Mouse (Mus musculus): Measurements from ENCODE around the gene Rerg.

The Rerg gene

GRCm38 (mm10) chr6:137017216-137017973, 152.9 kb downstream of the Rerg start:
- POLR2A ChIA-PET = interaction anchor here in 2 of 4 experiments (1.1 to 1.9 kb wide), 4 partner anchors 12 to 214 kb away, joined by 3 to 13 read pairs (median 4); no protein-coding TSS in a partner anchor
- CTCF ChIA-PET = no interaction called here

GRCm38 (mm10) chr6:137014346-137014745, 156.0 kb downstream of the Rerg start:
- CTCF ChIA-PET = interaction anchor here in 1 of 4 experiments (0.7 kb wide), 1 partner anchor 1597 kb away, joined by 6 read pairs; no protein-coding TSS in a partner anchor
- POLR2A ChIA-PET = interaction anchor here in 1 of 4 experiments (1.7 to 2.1 kb wide), 2 partner anchors 10 to 24 kb away, joined by 3 to 6 read pairs; no protein-coding TSS in a partner anchor

- POLR2A ChIA-PET = interaction anchor here in 2 of 4 experiments (0.5 to 3.5 kb wide), 3 partner anchors 12 to 361 kb away, joined by 3 to 18 read pairs (median 5); partner anchors contain the start of gene Hist4h4 (in 1 of the 2)
These were observed 159.1 kb downstream of the Rerg start for GRCm38 (mm10) chr6:137011187-137011586.

More at GRCm38 (mm10) chr6:137011187-137011586, 159.1 kb downstream of the Rerg start:
- CTCF ChIA-PET = interaction anchor here in 1 of 4 experiments (0.6 kb wide), 1 partner anchor 341 kb away, joined by 3 read pairs; no protein-coding TSS in a partner anchor
